Mouse (Mus musculus) CH12.LX (cell line): ENCODE measurements around the gene Prps1l3. TPM values are rescaled to one million over a fixed set of nuclear protein-coding genes. Genes with fewer than 3 reads are reported as not detected.

Source experiments
- DNase-seq: peaks from one replicate; pipeline ENCODE4 v3.0.0-alpha.2; 2013; ENCODE audit errors: extremely low read depth
- H3K27ac ChIP-seq: 2 replicates; pipeline ENCODE4 v1.5.1; 2012; ENCODE audit warnings: low read depth, mild to moderate bottlenecking, control low read depth, moderate library complexity; ENCODE audit not compliant: insufficient read depth
- H3K27me3 ChIP-seq: replicated peaks from 2 replicates; pipeline ENCODE3; 2012; ENCODE audit warnings: inconsistent platforms
- H3K36me3 ChIP-seq, 2 experiments: replicated peaks in 1 of 2; 2 replicates each; pipeline versions ENCODE3 to v1.6.1; 2012; ENCODE audit warnings: inconsistent platforms in 1 of 2, low read length in 1 of 2, mild to moderate bottlenecking in 1 of 2, mixed read lengths in 1 of 2, moderate library complexity in 1 of 2; ENCODE audit not compliant: control insufficient read depth in 1 of 2, insufficient read depth in 1 of 2
- H3K4me1 ChIP-seq, 2 experiments: 2 replicates each; pipeline ENCODE4 v1.6.1; 2012; ENCODE audit warnings: inconsistent platforms in 1 of 2, moderate library complexity in 1 of 2; ENCODE audit not compliant: insufficient read depth in 2 of 2, control insufficient read depth in 1 of 2
- H3K4me2 ChIP-seq: 2 replicates; pipeline ENCODE4 v1.6.1; 2012; ENCODE audit warnings: low read depth, mild to moderate bottlenecking, control low read depth; ENCODE audit not compliant: poor library complexity, insufficient read depth, severe bottlenecking
- H3K4me3 ChIP-seq, 3 experiments: fragments of 150-350 bp in 1 of 3; sonication (generic) in 1 of 3; replicated peaks in 1 of 3; 2 replicates each; pipeline versions ENCODE3 to v1.5.1; 2011 to 2012; ENCODE audit warnings: low read depth in 2 of 3, low read length in 2 of 3, mild to moderate bottlenecking in 2 of 3, moderate library complexity in 2 of 3, control low read depth in 1 of 3, improper control_type of control experiment in 1 of 3, inconsistent platforms in 1 of 3, mixed read lengths in 1 of 3; ENCODE audit not compliant: poor library complexity in 1 of 3
- H3K79me2 ChIP-seq: replicated peaks from 2 replicates; pipeline ENCODE4 v1.6.1; 2012; ENCODE audit warnings: mild to moderate bottlenecking, moderate library complexity; ENCODE audit not compliant: control insufficient read depth, poor library complexity, insufficient read depth, severe bottlenecking; ENCODE audit errors: extremely low read depth
- H3K9ac ChIP-seq: 2 replicates; pipeline ENCODE4 v1.6.1; 2012; ENCODE audit warnings: low read depth, mild to moderate bottlenecking, control low read depth, moderate library complexity; ENCODE audit not compliant: insufficient read depth
- H3K9me3 ChIP-seq: replicated peaks from 2 replicates; pipeline ENCODE3; 2012; ENCODE audit warnings: low read length, inconsistent platforms, mixed read lengths
- BHLHE40 ChIP-seq: IDR thresholded peaks from 2 replicates; pipeline ENCODE4 v1.6.1; 2011; ENCODE audit warnings: mild to moderate bottlenecking, low read depth, low read length, improper control_type of control experiment
- CHD2 ChIP-seq: IDR thresholded peaks from 2 replicates; pipeline ENCODE4 v1.6.1; 2011; ENCODE audit warnings: low read length, improper control_type of control experiment
- CTCF ChIP-seq, 2 experiments: IDR thresholded peaks in 1 of 2; conservative IDR thresholded peaks in 1 of 2; 2 replicates each; pipeline ENCODE4 v1.5.1; 2011 to 2012; ENCODE audit warnings: low read depth in 2 of 2, low read length in 2 of 2, improper control_type of control experiment in 1 of 2, inconsistent platforms in 1 of 2, mild to moderate bottlenecking in 1 of 2, moderate library complexity in 1 of 2
- E2F4 ChIP-seq: IDR thresholded peaks from 2 replicates; pipeline ENCODE4 v1.6.1; 2011; ENCODE audit warnings: low read depth, low read length, improper control_type of control experiment; ENCODE audit not compliant: insufficient replicate concordance
- ELF1 ChIP-seq: IDR thresholded peaks from 2 replicates; pipeline ENCODE4 v1.6.1; 2014; ENCODE audit warnings: low read depth, mild to moderate bottlenecking, inconsistent platforms, low read length, improper control_type of control experiment
- EP300 ChIP-seq: IDR thresholded peaks from 2 replicates; pipeline ENCODE4 v1.6.1; 2011; ENCODE audit warnings: low read length, improper control_type of control experiment
- GABPA ChIP-seq: IDR thresholded peaks from 2 replicates; pipeline ENCODE4 v1.6.1; 2012; ENCODE audit warnings: low read depth, low read length, improper control_type of control experiment, inconsistent platforms; ENCODE audit not compliant: insufficient replicate concordance
- IRF4 ChIP-seq: IDR thresholded peaks from 2 replicates; pipeline ENCODE4 v1.6.1; 2014; ENCODE audit warnings: low read depth, mild to moderate bottlenecking, inconsistent platforms, low read length, improper control_type of control experiment
- JUN ChIP-seq: IDR thresholded peaks from 2 replicates; pipeline ENCODE4 v1.6.1; 2011; ENCODE audit warnings: low read depth, mild to moderate bottlenecking, low read length, improper control_type of control experiment, moderate library complexity; ENCODE audit not compliant: insufficient read depth
- JUND ChIP-seq: conservative IDR thresholded peaks from 2 replicates; pipeline ENCODE4 v1.6.1; 2011; ENCODE audit warnings: low read depth, low read length, improper control_type of control experiment
- MAFK ChIP-seq: IDR thresholded peaks from 2 replicates; pipeline ENCODE4 v1.6.1; 2011; ENCODE audit warnings: low read length, improper control_type of control experiment; ENCODE audit not compliant: insufficient replicate concordance
- MAX ChIP-seq: IDR thresholded peaks from 2 replicates; pipeline ENCODE4 v1.6.1; 2011; ENCODE audit warnings: low read length, improper control_type of control experiment
- MAZ ChIP-seq: IDR thresholded peaks from 2 replicates; pipeline ENCODE4 v1.6.1; 2012; ENCODE audit warnings: low read depth, mild to moderate bottlenecking, inconsistent platforms, low read length, improper control_type of control experiment, moderate library complexity
- MEF2A ChIP-seq: IDR thresholded peaks from 2 replicates; pipeline ENCODE4 v1.6.1; 2014; ENCODE audit warnings: low read depth, mild to moderate bottlenecking, inconsistent platforms, low read length, improper control_type of control experiment, borderline replicate concordance
- MXI1 ChIP-seq: IDR thresholded peaks from 2 replicates; pipeline ENCODE4 v1.6.1; 2011; ENCODE audit warnings: mild to moderate bottlenecking, low read depth, low read length, improper control_type of control experiment
- NELFE ChIP-seq: IDR thresholded peaks from 2 replicates; pipeline ENCODE4 v1.6.1; 2011; ENCODE audit warnings: low read depth, low read length, improper control_type of control experiment
- NRF1 ChIP-seq: IDR thresholded peaks from 2 replicates; pipeline ENCODE4 v1.6.1; 2014; ENCODE audit warnings: low read depth, mild to moderate bottlenecking, inconsistent platforms, low read length, improper control_type of control experiment, moderate library complexity
- PAX5 ChIP-seq: IDR thresholded peaks from 2 replicates; pipeline ENCODE4 v1.6.1; 2012; ENCODE audit warnings: low read length, inconsistent platforms, mixed read lengths
- POLR2AphosphoS2 ChIP-seq: IDR thresholded peaks from 2 replicates; pipeline ENCODE4 v1.6.1; 2011; ENCODE audit warnings: low read depth, low read length, improper control_type of control experiment
- RAD21 ChIP-seq: IDR thresholded peaks from 2 replicates; pipeline ENCODE4 v1.6.1; 2011; ENCODE audit warnings: low read depth, mild to moderate bottlenecking, low read length, improper control_type of control experiment, moderate library complexity
- RCOR1 ChIP-seq: conservative IDR thresholded peaks from 2 replicates; pipeline ENCODE4 v1.6.1; 2012; ENCODE audit warnings: low read depth, mild to moderate bottlenecking, inconsistent platforms, low read length, improper control_type of control experiment
- SIN3A ChIP-seq: IDR thresholded peaks from 2 replicates; pipeline ENCODE4 v1.6.1; 2012; ENCODE audit warnings: low read length, improper control_type of control experiment, inconsistent platforms
- TCF12 ChIP-seq: IDR thresholded peaks from 2 replicates; pipeline ENCODE4 v1.6.1; 2014; ENCODE audit warnings: low read depth, mild to moderate bottlenecking, inconsistent platforms, low read length, improper control_type of control experiment
- UBTF ChIP-seq: IDR thresholded peaks from 2 replicates; pipeline ENCODE4 v1.6.1; 2012; ENCODE audit warnings: low read depth, mild to moderate bottlenecking, inconsistent platforms, low read length, improper control_type of control experiment, moderate library complexity
- USF2 ChIP-seq: conservative IDR thresholded peaks from 2 replicates; pipeline ENCODE4 v1.6.1; 2011; ENCODE audit warnings: low read depth, low read length, improper control_type of control experiment
- ZC3H11A ChIP-seq: IDR thresholded peaks from 2 replicates; pipeline ENCODE4 v1.6.1; 2012; ENCODE audit warnings: low read depth, mild to moderate bottlenecking, inconsistent platforms, low read length, improper control_type of control experiment
- ZKSCAN1 ChIP-seq: IDR thresholded peaks from 2 replicates; pipeline ENCODE4 v1.6.1; 2012; ENCODE audit warnings: low read depth, inconsistent platforms, low read length, improper control_type of control experiment, borderline replicate concordance
- ZMIZ1 ChIP-seq: IDR thresholded peaks from 2 replicates; pipeline ENCODE4 v1.6.1; 2012; ENCODE audit warnings: low read depth, mild to moderate bottlenecking, inconsistent platforms, low read length, improper control_type of control experiment
- ZNF384 ChIP-seq: IDR thresholded peaks from 2 replicates; pipeline ENCODE4 v1.6.1; 2012; ENCODE audit warnings: low read depth, low read length, improper control_type of control experiment, inconsistent platforms
- dilution Hi-C: fragments of 300-500 bp; cut with MboI; formaldehyde crosslinking; loops from 2 replicates; pipeline ENCODE4 v1.14.3; 2020; ENCODE audit warnings: low sequenced_read_pairs; ENCODE audit not compliant: extremely low pct_unique_long_range_greater_than_20kb, extremely low pct_ligation_motif_present
- in situ Hi-C: fragments of 300-500 bp; cut with MboI; formaldehyde crosslinking; loops from 3 replicates; pipeline ENCODE4 v1.14.3; 2019; ENCODE audit warnings: low sequenced_read_pairs, low pct_ligation_motif_present, low pct_unique_long_range_greater_than_20kb, mixed read lengths
- polyA plus RNA-seq: library from polyadenylated mRNA; unstranded; fragments of >175 nt; gene quantifications from 2 replicates; pipeline ENCODE4 v1.2.1, GENCODE M21; 2012; ENCODE audit warnings: low read depth; ENCODE audit not compliant: insufficient read length
- total RNA-seq, 2 experiments: library from RNA; depleted of rRNA; stranded (reverse); fragments of 300-350 nt in 1 of 2; fragments of >200 nt in 1 of 2; gene quantifications; 2 replicates each; pipeline ENCODE4 v1.2.3; 2012 to 2014

Prps1l3 gene
- total and polyA plus RNA-seq, 3 experiments, result 91.2 to 163 (median 92.3) TPM

DNA sequence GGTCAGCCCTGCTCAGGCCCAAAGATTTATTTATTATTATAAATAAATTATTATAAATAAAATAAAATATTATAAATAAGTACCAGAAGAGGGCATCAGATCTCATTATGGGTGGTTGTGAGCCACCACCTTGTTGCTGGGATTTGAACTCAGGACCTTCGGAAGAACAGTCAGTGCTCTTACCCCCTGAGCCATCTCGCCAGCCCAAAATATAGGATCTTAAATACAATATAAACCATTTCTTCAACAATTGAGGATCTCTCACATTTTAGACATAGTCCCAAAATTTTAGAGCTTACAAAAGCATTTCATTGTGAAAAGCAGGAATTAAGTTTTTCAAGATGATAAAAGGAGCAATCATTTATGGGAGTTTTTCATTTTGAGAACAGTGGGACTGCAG, 30.8 kb upstream of the Prps1l3 start:
- H3K4me2 ChIP-seq, result no peak overlapping the region
- H3K36me3 ChIP-seq, result no peaks in the 10 kb centered on the region
- H3K27me3 ChIP-seq, result no peaks in the 10 kb centered on the region
- in situ Hi-C loops, result loop anchor here (10.0 to 25.0 kb wide), 2 partner anchors 512 to 605 kb away; partner anchors contain the start of gene Pax9
- H3K79me2 ChIP-seq, result no peaks in the 10 kb centered on the region
- TF ChIP-seq MXI1 (no peak), EP300 (no peak), RCOR1 (no peak), MAX (no peak), MEF2A (no peak), UBTF (no peak), PAX5 (no peak), ZNF384 (no peak), ZMIZ1 (no peak), ELF1 (no peak), MAZ (no peak), BHLHE40 (no peak), CTCF (conservative IDR thresholded peaks at IDR 0.05 in 1 of 2, IDR thresholded peaks at IDR 0.05 in 1 of 2; ENCODE audit: low read depth in 2 of 2, low read length in 2 of 2) (no peak), USF2 (no peak), ZKSCAN1 (no peak), TCF12 (no peak), JUN (no peak), NRF1 (no peak), IRF4 (no peak)
- TF ChIP-seq, all 38 proteins: peak for 0
- DNase-seq, result no peak
- Histone ChIP-seq H3K4me1 (no peaks in the 10 kb centered on the region), H3K9ac (no peak overlapping the region), H3K4me3 (no peak overlapping the region), H3K27ac (no peak overlapping the region), H3K9me3 (no peaks in the 10 kb centered on the region)
- dilution Hi-C loops, result no loop called here

DNA sequence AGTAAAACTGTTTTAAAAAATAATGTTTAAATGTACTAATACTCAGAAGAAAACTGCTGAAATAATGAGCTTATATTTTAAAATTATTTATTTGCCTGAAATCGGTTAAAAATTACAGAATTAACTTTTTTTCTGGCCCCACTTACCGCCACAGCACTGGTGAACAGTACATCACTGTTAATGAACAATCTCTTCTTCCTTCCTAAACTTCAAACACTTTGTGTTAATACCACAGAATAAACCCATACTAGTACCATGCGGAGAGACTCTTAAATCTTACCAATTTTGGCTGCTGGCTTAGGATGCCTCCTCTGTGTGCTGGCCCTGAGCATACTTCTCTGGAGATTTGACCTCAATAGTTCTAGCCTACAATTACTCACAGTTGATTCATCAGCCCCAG, 28.3 kb upstream of the Prps1l3 start:
- no peak overlapping the region for H3K4me2 ChIP-seq
- H3K9me3 ChIP-seq, result no peaks in the 10 kb centered on the region
- no peaks in the 10 kb centered on the region for H3K36me3 ChIP-seq
- H3K79me2 ChIP-seq, result no peaks in the 10 kb centered on the region
- in situ Hi-C loops (no loop called here), dilution Hi-C loops (no loop called here)
- H3K27ac ChIP-seq, result no peak overlapping the region
- no peak overlapping the region for H3K9ac ChIP-seq
- no peak overlapping the region for H3K4me3 ChIP-seq
- no peaks in the 10 kb centered on the region for H3K4me1 ChIP-seq
- H3K27me3 ChIP-seq, result no peaks in the 10 kb centered on the region
- TF ChIP-seq TCF12, result no peak
- TF ChIP-seq MAFK, result no peak
- no peak for TF ChIP-seq PAX5
- no peak for TF ChIP-seq NELFE
- TF ChIP-seq GABPA, result no peak
- no peak for TF ChIP-seq JUND
- TF ChIP-seq ZKSCAN1, result no peak
- no peak for TF ChIP-seq CHD2
- no peak for TF ChIP-seq JUN
- TF ChIP-seq UBTF, result no peak
- no peak for TF ChIP-seq POLR2AphosphoS2
- TF ChIP-seq MAX, result no peak
- TF ChIP-seq RAD21, result no peak
- TF ChIP-seq E2F4, result no peak
- no peak for TF ChIP-seq SIN3A
- TF ChIP-seq CTCF (conservative IDR thresholded peaks at IDR 0.05 in 1 of 2, IDR thresholded peaks at IDR 0.05 in 1 of 2; ENCODE audit: low read depth in 2 of 2, low read length in 2 of 2), result no peak
- no peak for TF ChIP-seq ZC3H11A
- DNase-seq, result no peak
